Comparison of ENCODE assay signal across 8 mouse cellular contexts in genomic region chr1:90205223-90205622, GRCm38 (mm10). TPM values are rescaled to one million over a fixed set of nuclear protein-coding genes. Genes with fewer than 3 reads are reported as not detected.
A peak's percentile ranks its signal among the peaks of the same experiment; 100 is the strongest.
DNase-seq lines count a peak whose midpoint lies in the region; ATAC-seq lines count a peak whose summit lies in the region.

No protein-coding gene starts in this region.

- H3K4me2 ChIP-seq in forebrain, embryonic 13.5 days: peak overlapping the region; percentile 67
- peak overlapping the region; percentile 58 for H3K4me2 ChIP-seq in hindbrain, embryonic 12.5 days (replicated peaks)
- peak overlapping the region; percentile 56 for H3K4me2 ChIP-seq in stomach, embryonic 15.5 days

- no peaks in the 10 kb centered on the region for H3K9me3 ChIP-seq in forebrain, embryonic 13.5 days (replicated peaks)
- no peaks in the 10 kb centered on the region for H3K9me3 ChIP-seq in hindbrain, embryonic 12.5 days (replicated peaks)
- H3K9me3 ChIP-seq in stomach, embryonic 15.5 days: no peaks in the 10 kb centered on the region

- WGBS in forebrain, embryonic 13.5 days: under 1% methylated on average over 6 of the region's 6 CpGs
- 0% methylated on average over 6 of the region's 6 CpGs for WGBS in hindbrain, embryonic 12.5 days
- WGBS in stomach, embryonic 15.5 days: 2% methylated on average over 6 of the region's 6 CpGs

- peak overlapping the region; percentile 82 for H3K9ac ChIP-seq in forebrain, embryonic 13.5 days
- peak overlapping the region; percentile 71 for H3K9ac ChIP-seq in hindbrain, embryonic 12.5 days
- H3K9ac ChIP-seq in stomach, embryonic 15.5 days: no peak overlapping the region; the same call in 1 of the 2 replicates

- peak; percentile 68 for DNase-seq in urinary bladder, postnatal 14 days (ENCODE audit: low spot score)
- no peak for DNase-seq in urinary bladder, adult 2 months (ENCODE audit: low spot score)
- DNase-seq in layer of hippocampus, postnatal 25 days (ENCODE audit: extremely low spot score in 1 of 2, low spot score in 1 of 2): peak; percentile 33 to 37
- DNase-seq in lung, postnatal 36 days: peak; percentile 64
- no peak for DNase-seq in spleen, postnatal 4 days (ENCODE audit: low spot score in 2 of 2)

- no peaks in the 10 kb centered on the region for H3K36me3 ChIP-seq in forebrain, embryonic 13.5 days (ENCODE audit: poor library complexity, severe bottlenecking)
- H3K36me3 ChIP-seq in hindbrain, embryonic 12.5 days: no peaks in the 10 kb centered on the region
- H3K36me3 ChIP-seq in stomach, embryonic 15.5 days: no peaks in the 10 kb centered on the region

- H3K27me3 ChIP-seq in forebrain, embryonic 13.5 days: peaks cover 13% of the 10 kb centered on the region; the same call in 1 of the 2 replicates
- H3K27me3 ChIP-seq in hindbrain, embryonic 12.5 days: peaks cover 27% of the 10 kb centered on the region
- H3K27me3 ChIP-seq in stomach, embryonic 15.5 days (replicated peaks): 0 out of 2 replicates have a peak, but pooled peaks cover under 1% of the 10 kb centered on the region

- H3K4me1 ChIP-seq in forebrain, embryonic 13.5 days: peaks cover 75% of the 10 kb centered on the region
- H3K4me1 ChIP-seq in hindbrain, embryonic 12.5 days: peaks cover 77% of the 10 kb centered on the region
- peaks cover 41% of the 10 kb centered on the region for H3K4me1 ChIP-seq in stomach, embryonic 15.5 days

- ATAC-seq in forebrain, embryonic 13.5 days: peak; percentile 48
- peak; percentile 34; the same call in 1 of the 2 replicates for ATAC-seq in hindbrain, embryonic 12.5 days (ENCODE audit: low FRiP score)
- 0 out of 2 replicates have a peak, but pooled peaks have one; percentile 33 for ATAC-seq in stomach, embryonic 15.5 days (ENCODE audit: insufficient read depth, low FRiP score, low read depth)

- peak overlapping the region; percentile 60 for H3K4me3 ChIP-seq in forebrain, embryonic 13.5 days
- H3K4me3 ChIP-seq in hindbrain, embryonic 12.5 days: peak overlapping the region; percentile 56
- H3K4me3 ChIP-seq in stomach, embryonic 15.5 days (replicated peaks): peak overlapping the region; percentile 51

- H3K27ac ChIP-seq in forebrain, embryonic 13.5 days: peak overlapping the region; percentile 91
- peak overlapping the region; percentile 82 for H3K27ac ChIP-seq in hindbrain, embryonic 12.5 days
- H3K27ac ChIP-seq in stomach, embryonic 15.5 days: peak overlapping the region; percentile 53

RNA-seq across cellular contexts. Expression of gene Ackr3, which starts 1.4 kb away (rescaled TPM):
- 71.7 and 104 TPM in 2 replicates for polyA plus RNA-seq in urinary bladder, adult 2 months (2012; rRNA removed)
- 28.5 and 29.1 TPM in 2 replicates for polyA plus RNA-seq in forebrain, embryonic 13.5 days (2015; fragmentation: Nextera tagmentation; extraction: Ambion mirVana)
- polyA plus RNA-seq in hindbrain, embryonic 12.5 days (2016; fragmentation: Nextera tagmentation; extraction: Ambion mirVana): 26.9 and 27.6 TPM in 2 replicates
- total RNA-seq in layer of hippocampus, postnatal 25 days (2021): 10 to 100 TPM; 15.5 to 16.7 TPM
- polyA plus RNA-seq in stomach, embryonic 15.5 days (2015; fragmentation: Nextera tagmentation; extraction: Ambion mirVana): 18.2 and 22.6 TPM in 2 replicates

RNA-seq across cellular contexts. Expression of gene Iqca, which starts 52.0 kb away (rescaled TPM):
- 0.09 TPM in 1 of 2 replicates, not detected in the other for polyA plus RNA-seq in urinary bladder, adult 2 months (2012; rRNA removed)
- polyA plus RNA-seq in forebrain, embryonic 13.5 days (2015; fragmentation: Nextera tagmentation; extraction: Ambion mirVana): 0.62 and 0.93 TPM in 2 replicates
- polyA plus RNA-seq in hindbrain, embryonic 12.5 days (2016; fragmentation: Nextera tagmentation; extraction: Ambion mirVana): 0.84 and 1.3 TPM in 2 replicates
- 1 to 10 TPM in 1 of 2 experiments, under 1 TPM in 1; 0.76 to 1.7 TPM for total RNA-seq in layer of hippocampus, postnatal 25 days (2021)
- 0.14 TPM in 1 of 2 replicates, not detected in the other for polyA plus RNA-seq in stomach, embryonic 15.5 days (2015; fragmentation: Nextera tagmentation; extraction: Ambion mirVana)

Comparison
In these comparisons a context has a peak if more than half of its experiments do, and no peak if none do; other contexts are left out.
1. DNase-seq: peak in urinary bladder, postnatal 14 days (single experiment), layer of hippocampus, postnatal 25 days (2 of 2) and lung, postnatal 36 days (single experiment); none in urinary bladder, adult 2 months (single experiment) and spleen, postnatal 4 days (0 of 2).
2. Peak in every context shown above with its lines, with median percentiles within 50 percentile points of each other: ATAC-seq, H3K27ac ChIP-seq, H3K4me2 ChIP-seq and H3K4me3 ChIP-seq.